Mouse (Mus musculus): ENCODE measurements around the gene Ssna1.
A peak's percentile ranks its signal among the peaks of the same experiment; 100 is the strongest.

The Ssna1 gene

GRCm38 (mm10) chr2:25289651-25290050 is 17.4 kb upstream of the Ssna1 start, which contains the start of gene Lrrc26:
Lrrc26 (plus strand) TSS chr2:25289915.
- peak; percentile 83 to 84 for DNase-seq

GRCm38 (mm10) chr2:25288734-25289345 is 16.6 kb upstream of the Ssna1 start:
- DNase-seq, result no peak

GRCm38 (mm10) chr2:25287927-25288649 is 15.8 kb upstream of the Ssna1 start, which contains the start of gene Tmem210:
Tmem210 (plus strand) TSS chr2:25288145.
- DNase-seq, result no peak

GRCm38 (mm10) chr2:25286837-25287636 is 14.8 kb upstream of the Ssna1 start:
- DNase-seq, result peak; percentile 45 to 61

- DNase-seq, result no peak
Measured at GRCm38 (mm10) chr2:25286314-25286713, 14.1 kb upstream of the Ssna1 start.

- DNase-seq, result no peak
Measured at GRCm38 (mm10) chr2:25285551-25285950, 13.3 kb upstream of the Ssna1 start.

GRCm38 (mm10) chr2:25278928-25279882 is 7.0 kb upstream of the Ssna1 start:
- DNase-seq, result peak; percentile 86 to 94

- no peak for DNase-seq
Measured at GRCm38 (mm10) chr2:25273010-25273409, 772 bp upstream of the Ssna1 start.

- no peak for DNase-seq
Measured at GRCm38 (mm10) chr2:25272515-25272914, 277 bp upstream of the Ssna1 start.

- DNase-seq, result no peak
Measured at GRCm38 (mm10) chr2:25267746-25268309, 4.4 kb downstream of the Ssna1 start.

GRCm38 (mm10) chr2:25267241-25267640 is 5.0 kb downstream of the Ssna1 start:
- no peak for DNase-seq

- DNase-seq, result peak; percentile 83 to 85
Measured at GRCm38 (mm10) chr2:25266720-25267119, 5.5 kb downstream of the Ssna1 start.

- peak; percentile 66 to 68 for DNase-seq
Measured at GRCm38 (mm10) chr2:25265897-25266656, 6.2 kb downstream of the Ssna1 start.

- peak; percentile 89 to 90 for DNase-seq
Measured at GRCm38 (mm10) chr2:25264851-25265250, 7.4 kb downstream of the Ssna1 start.

- no peak for DNase-seq
Measured at GRCm38 (mm10) chr2:25264286-25264660, 8.0 kb downstream of the Ssna1 start.

GRCm38 (mm10) chr2:25263623-25264285 is 8.5 kb downstream of the Ssna1 start:
- DNase-seq, result peak in 1 of 2 experiments; percentile 30

- DNase-seq, result peak in 1 of 2 experiments; percentile 59
Measured at GRCm38 (mm10) chr2:25262795-25263622, 9.2 kb downstream of the Ssna1 start.

GRCm38 (mm10) chr2:25262291-25262767 is 9.9 kb downstream of the Ssna1 start, which contains the start of gene Tprn:
Tprn (plus strand) TSS chr2:25262618.
- DNase-seq, result peak; percentile 97 to 99

GRCm38 (mm10) chr2:25261870-25262269 is 10.4 kb downstream of the Ssna1 start:
- DNase-seq, result no peak
